Mouse (Mus musculus) thymus, postnatal 10 days (tissue): ENCODE measurements around the gene Gabbr2.

ENCODE experiments used
- DNase-seq, 2 experiments: peaks; one replicate each; pipeline ENCODE4 v3.0.0; 2021; ENCODE audit warnings: low spot score in 2 of 2

The Gabbr2 gene

DNA sequence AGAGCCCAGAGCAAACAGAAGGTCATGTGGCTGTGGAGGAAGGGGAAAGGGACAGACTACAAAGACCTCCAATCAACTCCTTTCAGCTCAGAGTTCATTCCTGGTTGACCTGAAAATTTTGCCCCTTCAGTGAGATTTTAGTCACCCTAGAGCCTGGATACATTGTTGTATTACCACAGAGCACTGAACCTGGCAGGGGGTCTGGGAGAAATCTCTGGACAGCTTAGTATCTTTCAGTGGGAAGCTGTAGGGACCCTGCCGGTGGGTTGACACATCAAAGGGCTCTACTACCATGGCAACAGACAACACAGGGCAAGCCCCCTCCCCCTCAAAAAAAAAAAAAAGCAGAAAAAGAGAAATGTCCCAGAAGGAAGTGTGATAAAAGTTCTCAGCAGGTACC is 275.3 kb downstream of the Gabbr2 start:
- DNase-seq = no peak

- DNase-seq = no peak
Observed at GRCm38 (mm10) chr4:46710523-46710922, 281.1 kb downstream of the Gabbr2 start.

DNA sequence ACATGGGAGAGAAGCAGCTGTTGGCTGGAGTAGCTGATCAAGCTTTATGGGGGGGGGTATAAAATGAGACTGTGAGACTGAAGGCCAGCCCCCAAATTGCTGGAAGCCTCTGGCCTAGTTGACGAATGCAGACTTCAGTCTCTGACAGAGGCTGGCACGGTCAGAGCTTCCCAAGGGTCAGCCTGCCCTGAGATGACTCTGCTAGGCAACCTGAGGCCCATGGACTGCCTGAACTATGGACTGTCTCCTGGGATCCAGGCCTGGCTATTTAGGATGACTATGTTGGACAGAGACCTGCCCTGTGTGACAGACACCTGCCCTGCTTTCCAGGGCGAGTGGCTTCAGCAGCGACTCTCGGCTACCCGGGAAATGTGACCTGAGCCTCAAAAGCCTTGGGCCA is 281.7 kb downstream of the Gabbr2 start:
- DNase-seq = no peak

DNA sequence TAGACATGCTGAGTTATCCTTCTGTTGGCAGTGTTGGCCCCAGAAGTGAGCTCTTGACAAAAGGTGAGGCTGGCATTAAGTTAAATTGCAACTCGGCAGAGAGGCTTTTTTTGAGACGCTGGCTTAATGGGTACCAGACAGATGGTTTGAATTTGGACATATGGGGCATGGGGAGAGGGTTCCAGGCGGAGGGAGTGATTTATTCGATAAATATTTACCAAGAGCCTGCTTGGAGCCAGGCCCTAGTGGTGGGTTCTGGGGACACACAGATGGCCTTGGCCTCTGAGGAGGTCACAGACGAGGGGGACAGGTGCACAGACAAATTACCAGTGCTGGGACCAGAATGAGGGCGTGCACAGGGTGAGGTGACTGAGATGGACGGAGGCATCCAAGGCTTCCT is 282.2 kb downstream of the Gabbr2 start:
- no peak for DNase-seq

GRCm38 (mm10) chr4:46705739-46706138 is 285.9 kb downstream of the Gabbr2 start:
- DNase-seq = no peak

DNA sequence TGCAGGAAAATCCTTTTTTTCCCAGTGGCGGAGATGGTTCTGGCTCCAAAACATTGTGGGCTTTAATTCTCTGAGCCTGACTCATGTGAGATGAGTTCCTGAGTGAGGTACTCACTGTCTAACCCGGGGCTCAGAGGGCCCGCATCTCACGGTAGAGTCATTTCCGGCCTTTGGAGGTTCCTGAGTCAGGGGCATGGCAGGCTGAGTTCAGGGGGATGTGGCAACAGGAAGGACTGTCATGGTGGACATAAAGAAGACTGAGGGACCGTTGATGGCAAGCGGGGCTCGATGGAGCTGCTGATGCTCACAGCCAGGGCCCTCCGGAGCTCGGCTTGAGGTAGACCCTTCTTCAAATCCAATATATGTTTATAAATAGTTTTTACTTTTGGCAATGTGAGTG is 288.5 kb downstream of the Gabbr2 start:
- no peak for DNase-seq

DNA sequence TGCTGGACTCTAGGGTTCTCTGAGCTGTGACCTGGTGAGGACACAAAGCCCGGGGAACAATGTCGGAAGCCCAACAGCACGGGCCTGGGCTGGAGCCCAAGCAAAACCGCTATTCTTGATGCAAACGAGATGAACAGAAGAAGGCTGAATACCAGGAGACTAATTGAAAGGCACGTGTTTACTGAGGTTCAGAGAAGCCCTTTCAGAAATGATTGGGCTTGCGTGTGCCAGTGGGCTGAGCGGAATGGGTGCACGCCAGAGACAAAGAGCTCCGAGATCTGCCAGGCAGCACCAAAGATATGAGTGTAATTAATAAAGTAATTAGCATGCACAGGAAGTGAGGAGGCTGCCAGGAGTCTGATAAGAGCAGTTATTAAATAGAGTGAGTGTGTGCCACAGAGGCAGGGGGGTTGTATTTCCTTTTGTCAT is 291.4 kb downstream of the Gabbr2 start:
- no peak for DNase-seq

- no peak for DNase-seq
Observed at GRCm38 (mm10) chr4:46696467-46696866, 295.2 kb downstream of the Gabbr2 start.

DNA sequence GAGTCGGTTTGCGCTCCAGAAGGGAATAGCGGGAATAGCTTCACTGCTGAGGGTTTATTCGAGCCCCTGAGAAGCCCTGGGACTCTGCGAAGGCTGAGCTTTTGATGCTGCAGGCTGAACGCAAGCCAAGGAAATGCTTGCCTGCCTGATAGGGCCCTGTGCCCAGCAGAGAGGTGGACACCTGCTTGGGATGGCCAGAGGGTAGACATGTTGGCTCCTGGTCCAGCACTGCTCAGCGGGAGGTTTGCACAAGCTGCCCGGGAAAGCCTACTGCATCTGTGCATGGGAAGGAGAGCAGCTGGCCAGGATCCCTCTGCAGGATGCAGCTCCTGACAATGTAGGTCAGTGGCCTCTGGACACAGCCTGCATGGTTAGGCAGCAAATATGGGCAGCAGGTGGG is 301.1 kb downstream of the Gabbr2 start:
- no peak for DNase-seq

GRCm38 (mm10) chr4:46690023-46690420 is 301.7 kb downstream of the Gabbr2 start:
- DNase-seq = no peak

DNA sequence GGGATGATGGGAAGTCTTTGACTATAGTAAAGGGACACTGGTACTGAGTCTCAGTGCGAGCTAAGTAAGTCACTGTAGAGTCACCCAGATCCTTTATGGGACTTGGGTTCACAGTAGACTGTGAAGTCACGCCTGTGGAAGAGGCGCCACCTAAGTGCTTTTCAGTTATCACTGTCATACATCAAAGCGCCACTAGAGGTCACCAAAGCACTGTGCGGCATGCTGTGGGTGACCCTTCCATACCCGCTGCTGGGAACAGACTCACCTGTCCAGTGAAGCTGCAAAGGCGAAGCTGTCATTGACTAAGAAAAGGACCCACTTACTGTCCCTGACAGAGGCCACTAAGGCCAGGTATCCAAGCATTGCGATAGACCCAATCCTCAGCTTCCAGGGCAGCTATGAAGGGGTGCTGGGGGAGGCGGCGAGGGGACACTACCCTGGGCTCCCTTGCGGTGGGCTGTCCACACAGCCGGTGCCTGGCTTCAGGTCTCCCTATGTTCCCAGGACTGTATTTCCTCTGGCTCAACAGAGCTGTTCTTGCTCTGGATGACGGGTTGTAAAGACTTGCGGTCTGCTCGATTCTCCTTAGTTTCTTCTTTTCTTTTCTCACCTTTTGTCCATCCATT is 302.2 kb downstream of the Gabbr2 start:
- DNase-seq = peak; percentile 33 to 76

DNA sequence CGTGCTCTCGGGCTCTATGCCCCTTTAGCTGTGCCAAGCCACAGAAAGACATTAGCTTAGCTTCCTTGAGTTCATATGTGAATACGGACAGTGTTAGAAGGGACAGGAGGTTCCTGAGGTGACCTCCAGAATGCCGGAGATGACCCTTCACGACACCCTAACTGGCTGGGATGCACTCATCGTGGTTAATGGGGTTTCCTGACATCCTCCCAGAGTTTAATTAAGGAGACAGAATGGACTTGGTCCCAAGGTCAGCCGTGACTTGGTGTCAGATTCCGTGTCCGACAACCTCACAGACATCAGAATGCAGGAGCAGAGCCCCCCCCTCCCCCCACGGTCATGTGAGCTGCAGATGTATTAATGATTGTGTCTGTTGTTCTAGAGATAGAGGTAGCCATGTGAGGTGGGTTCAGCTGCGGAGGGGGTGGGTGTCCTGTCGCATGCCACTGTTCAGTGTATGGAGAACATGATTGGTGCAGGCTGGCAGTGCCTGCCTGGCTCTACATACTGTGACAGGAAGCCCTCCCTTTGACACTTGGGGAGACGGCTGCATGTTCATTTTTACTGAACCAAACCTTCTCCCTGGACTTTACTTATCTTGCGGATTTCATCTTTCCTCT is 303.4 kb downstream of the Gabbr2 start:
- no peak for DNase-seq

DNA sequence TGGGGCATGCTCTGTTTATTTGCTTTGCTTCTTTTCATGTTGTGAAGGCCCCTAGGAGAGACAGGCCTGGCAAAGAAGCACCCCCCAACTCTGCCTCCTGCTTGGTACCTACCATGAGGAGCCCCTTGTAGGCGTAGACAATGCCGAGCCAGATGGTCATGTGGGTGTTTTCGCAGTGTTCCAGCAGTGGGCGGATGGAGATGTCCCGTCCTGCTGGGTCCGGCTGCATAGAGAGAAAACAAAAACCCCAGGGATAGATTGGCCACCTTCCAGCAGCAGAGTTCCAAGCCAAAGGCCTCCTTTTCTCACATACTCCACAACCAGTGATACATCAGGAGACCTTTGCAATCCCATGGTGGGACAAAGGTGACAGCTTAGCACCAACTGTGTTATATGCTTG is 307.5 kb downstream of the Gabbr2 start:
- no peak for DNase-seq

GRCm38 (mm10) chr4:46676646-46677045 is 315.0 kb downstream of the Gabbr2 start:
- no peak for DNase-seq

GRCm38 (mm10) chr4:46675992-46676391 is 315.7 kb downstream of the Gabbr2 start:
- DNase-seq = no peak

DNA sequence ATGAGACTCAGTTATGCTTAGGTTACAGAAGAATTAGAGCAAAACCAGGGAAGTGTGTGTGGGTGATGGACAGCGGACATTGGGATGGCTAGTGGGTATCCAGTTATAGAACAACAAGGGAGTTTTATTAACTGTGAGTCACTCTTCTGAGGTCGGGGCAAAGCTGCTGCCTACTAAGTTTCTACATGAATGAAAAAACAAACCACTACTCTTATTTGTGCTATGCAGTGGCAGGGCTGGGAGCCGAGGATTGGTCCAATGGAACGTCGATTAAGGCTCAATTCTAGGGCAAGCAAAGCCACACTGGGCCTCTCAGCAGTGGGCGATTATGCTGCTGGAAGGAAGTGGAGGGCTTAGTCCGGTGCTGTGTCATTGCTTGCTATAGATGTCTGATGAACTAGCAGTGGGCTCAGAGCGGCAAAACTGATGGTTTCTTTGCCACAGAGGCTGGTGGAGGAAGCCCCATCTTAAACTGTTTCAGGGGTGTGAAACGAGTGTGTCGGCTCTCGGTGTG is 316.3 kb downstream of the Gabbr2 start:
- no peak for DNase-seq

- DNase-seq = no peak
Observed at GRCm38 (mm10) chr4:46668620-46669019, 323.1 kb downstream of the Gabbr2 start.

DNA sequence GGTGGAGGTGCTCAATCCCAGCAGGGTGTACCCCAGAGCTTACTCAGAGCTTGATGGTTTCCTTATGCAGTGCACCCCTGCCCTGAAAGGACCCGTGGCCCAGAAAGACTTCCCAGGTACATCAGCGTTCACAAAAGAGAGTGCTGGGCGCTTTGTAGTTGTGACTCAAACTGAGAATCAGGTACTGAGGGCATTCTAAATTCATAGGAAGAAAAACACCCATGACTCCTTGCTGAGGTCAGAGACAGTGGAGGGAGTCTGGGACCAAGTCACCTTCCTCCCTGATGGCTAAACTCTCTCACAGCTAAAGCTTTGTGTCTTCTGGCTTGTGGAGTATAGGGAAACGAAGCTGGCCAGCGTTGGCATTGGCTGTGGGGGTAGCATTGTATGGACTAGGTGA is 325.3 kb downstream of the Gabbr2 start:
- no peak for DNase-seq

DNA sequence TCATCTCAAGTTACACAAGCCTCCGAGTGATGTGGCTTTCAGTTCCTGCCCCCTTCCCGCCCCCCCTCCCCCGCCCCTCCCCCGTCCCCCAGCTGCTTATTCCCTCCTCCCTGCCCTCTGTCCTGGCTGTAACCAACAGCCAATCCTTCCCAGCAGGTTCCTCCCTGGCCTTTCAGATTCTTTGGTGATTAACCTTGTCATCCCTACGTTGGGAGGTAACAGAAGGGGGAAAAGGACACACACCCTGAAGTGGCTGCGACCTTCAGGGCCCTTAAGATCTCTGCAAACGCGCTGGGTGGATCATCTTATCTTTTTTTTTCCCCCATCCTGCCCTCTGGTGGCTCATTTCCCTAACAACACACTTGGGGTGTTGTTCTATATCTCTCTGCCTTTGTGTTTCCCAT is 326.3 kb downstream of the Gabbr2 start:
- DNase-seq = peak; percentile 41 to 54

DNA sequence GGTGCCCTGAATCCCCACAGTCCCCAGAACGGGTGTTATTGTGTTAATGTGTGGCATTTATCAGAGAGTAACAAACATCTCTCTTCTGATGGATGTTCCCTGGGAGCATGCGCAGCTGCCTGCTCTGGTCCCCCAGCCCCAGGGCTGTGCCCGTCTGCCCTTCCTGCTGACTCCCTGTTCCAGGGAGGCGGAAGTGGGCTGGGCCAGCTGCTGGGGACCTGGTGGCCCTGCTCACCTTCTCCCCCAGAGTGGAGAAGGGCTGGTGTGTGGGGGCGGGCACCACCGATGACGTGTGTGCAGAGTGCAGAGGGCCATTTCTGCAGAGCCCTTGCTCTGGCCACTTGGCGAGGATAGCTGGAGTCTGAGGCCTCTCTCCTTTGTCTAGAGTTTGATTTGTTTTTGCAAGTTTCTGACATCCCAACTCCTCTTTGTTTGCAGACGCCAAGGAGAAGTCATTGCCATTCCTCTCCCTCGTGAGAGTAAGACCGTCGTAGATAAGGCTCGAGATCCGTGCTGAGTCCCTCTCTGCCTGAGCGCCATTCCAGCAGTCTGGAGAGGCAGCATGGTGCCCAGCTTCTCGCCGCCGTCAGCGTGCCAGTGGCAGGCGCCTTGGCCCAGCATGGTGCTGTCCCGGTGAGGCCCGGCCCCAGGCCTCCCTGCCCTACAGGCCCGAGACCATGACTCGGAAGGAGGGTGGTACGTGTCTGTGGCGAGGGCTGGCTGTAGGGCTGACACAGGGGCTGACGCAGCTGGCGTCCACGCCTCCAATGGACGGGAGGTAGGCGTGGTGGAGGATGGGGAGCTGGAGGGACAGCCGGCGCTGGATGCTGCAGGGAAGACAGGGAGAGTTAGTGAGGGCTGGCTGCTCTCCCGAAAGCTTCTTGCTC is 327.3 kb downstream of the Gabbr2 start:
- no peak for DNase-seq

DNA sequence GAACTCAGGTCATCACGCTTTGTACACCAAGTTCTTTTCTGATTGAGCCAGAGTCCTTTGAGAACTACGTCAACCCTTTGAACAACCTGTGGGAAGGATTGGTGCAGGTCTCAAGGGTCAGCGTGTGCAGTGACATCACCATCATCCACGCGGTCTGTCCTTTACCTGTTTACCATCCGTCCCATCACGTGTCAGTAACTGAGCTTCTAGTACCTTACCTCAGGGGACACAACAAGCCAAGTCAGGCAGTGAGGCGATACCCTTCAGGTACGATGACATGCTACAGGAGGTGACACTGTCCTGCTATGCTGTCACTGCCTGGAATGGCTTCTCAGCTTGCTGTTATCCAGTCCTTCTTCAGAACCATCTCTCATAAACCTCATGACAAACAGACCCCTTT is 330.2 kb downstream of the Gabbr2 start:
- no peak for DNase-seq

GRCm38 (mm10) chr4:46658946-46659345 is 332.7 kb downstream of the Gabbr2 start:
- no peak for DNase-seq

DNA sequence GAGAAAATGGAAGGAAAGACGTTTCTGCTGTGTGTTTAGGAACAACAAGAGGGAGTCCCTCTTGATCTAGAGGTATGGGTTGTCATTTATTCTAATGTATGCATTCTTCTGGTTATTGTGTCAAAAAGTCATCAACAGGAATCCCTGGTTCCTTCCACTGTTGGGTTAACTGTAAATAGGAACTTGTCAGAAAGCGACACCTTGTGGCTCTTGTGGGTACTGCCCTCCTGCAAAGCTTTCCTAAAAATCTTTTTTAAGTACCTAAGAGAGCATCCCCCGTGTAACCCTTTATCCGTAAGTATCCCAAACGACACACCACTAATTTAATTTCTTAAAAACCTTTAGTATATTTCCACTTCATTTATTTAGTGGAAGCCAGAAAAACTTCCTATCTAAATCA is 334.6 kb downstream of the Gabbr2 start:
- peak; percentile 54 to 82 for DNase-seq
